Mouse (Mus musculus) left cerebral cortex, adult 11 months (tissue): ENCODE results near the gene Plin2.
"Not testable (repeated sequence)": the region's sequence is repeated elsewhere in the genome, so short reads cannot be mapped to it uniquely, and the experiment has no call there.

ENCODE experiments used
- DNase-seq: peaks from one replicate; pipeline ENCODE4 v3.0.0; 2022; ENCODE audit warnings: low spot score

Gene Plin2

GRCm38 (mm10) chr4:86683280-86683679 lies 13.4 kb upstream of the Plin2 start:
- no peak for DNase-seq

GRCm38 (mm10) chr4:86681846-86682245 lies 12.0 kb upstream of the Plin2 start:
- no peak for DNase-seq

GRCm38 (mm10) chr4:86681421-86681820 lies 11.6 kb upstream of the Plin2 start:
- no peak for DNase-seq

- DNase-seq = no peak
Observed at GRCm38 (mm10) chr4:86679686-86680085, 9.8 kb upstream of the Plin2 start.

- DNase-seq = no peak
Observed at GRCm38 (mm10) chr4:86676756-86677155, 6.9 kb upstream of the Plin2 start.

GRCm38 (mm10) chr4:86674739-86675138 lies 4.9 kb upstream of the Plin2 start:
- DNase-seq = not testable (repeated sequence)

GRCm38 (mm10) chr4:86674150-86674549 lies 4.3 kb upstream of the Plin2 start:
- DNase-seq = not testable (repeated sequence)

GRCm38 (mm10) chr4:86672450-86672849 lies 2.6 kb upstream of the Plin2 start:
- DNase-seq = no peak

- no peak for DNase-seq
Observed at GRCm38 (mm10) chr4:86671803-86672202, 1.9 kb upstream of the Plin2 start.

GRCm38 (mm10) chr4:86670582-86671306 lies 884 bp upstream of the Plin2 start:
- no peak for DNase-seq

GRCm38 (mm10) chr4:86669241-86669753 lies 563 bp downstream of the Plin2 start:
- DNase-seq = not testable (repeated sequence)

GRCm38 (mm10) chr4:86668290-86669000 lies 1.4 kb downstream of the Plin2 start:
- DNase-seq = no peak

- DNase-seq = no peak
Observed at GRCm38 (mm10) chr4:86665596-86665995, 4.3 kb downstream of the Plin2 start.

- no peak for DNase-seq
Observed at GRCm38 (mm10) chr4:86663919-86664318, 5.9 kb downstream of the Plin2 start.

GRCm38 (mm10) chr4:86657176-86657575 lies 12.7 kb downstream of the Plin2 start:
- DNase-seq = no peak

- not testable (repeated sequence) for DNase-seq
Observed at GRCm38 (mm10) chr4:86656410-86656809, 13.4 kb downstream of the Plin2 start.

GRCm38 (mm10) chr4:86651686-86652384 lies 18.0 kb downstream of the Plin2 start:
- DNase-seq = no peak

- not testable (repeated sequence) for DNase-seq
Observed at GRCm38 (mm10) chr4:86648394-86648793, 21.5 kb downstream of the Plin2 start.

GRCm38 (mm10) chr4:86637561-86637960 lies 32.3 kb downstream of the Plin2 start:
- not testable (repeated sequence) for DNase-seq

GRCm38 (mm10) chr4:86634873-86635272 lies 35.0 kb downstream of the Plin2 start:
- DNase-seq = not testable (repeated sequence)

GRCm38 (mm10) chr4:86634312-86634711 lies 35.5 kb downstream of the Plin2 start:
- DNase-seq = not testable (repeated sequence)

GRCm38 (mm10) chr4:86632556-86632955 lies 37.3 kb downstream of the Plin2 start:
- DNase-seq = not testable (repeated sequence)

GRCm38 (mm10) chr4:86631831-86632230 lies 38.0 kb downstream of the Plin2 start:
- DNase-seq = no peak
